Mouse (Mus musculus) retina, postnatal 1 day (tissue): Measurements from ENCODE around the gene Rbm41.

Experiments used
- DNase-seq: peaks from one replicate; pipeline ENCODE4 v3.0.0-alpha.2; 2012

Rbm41 gene

DNA sequence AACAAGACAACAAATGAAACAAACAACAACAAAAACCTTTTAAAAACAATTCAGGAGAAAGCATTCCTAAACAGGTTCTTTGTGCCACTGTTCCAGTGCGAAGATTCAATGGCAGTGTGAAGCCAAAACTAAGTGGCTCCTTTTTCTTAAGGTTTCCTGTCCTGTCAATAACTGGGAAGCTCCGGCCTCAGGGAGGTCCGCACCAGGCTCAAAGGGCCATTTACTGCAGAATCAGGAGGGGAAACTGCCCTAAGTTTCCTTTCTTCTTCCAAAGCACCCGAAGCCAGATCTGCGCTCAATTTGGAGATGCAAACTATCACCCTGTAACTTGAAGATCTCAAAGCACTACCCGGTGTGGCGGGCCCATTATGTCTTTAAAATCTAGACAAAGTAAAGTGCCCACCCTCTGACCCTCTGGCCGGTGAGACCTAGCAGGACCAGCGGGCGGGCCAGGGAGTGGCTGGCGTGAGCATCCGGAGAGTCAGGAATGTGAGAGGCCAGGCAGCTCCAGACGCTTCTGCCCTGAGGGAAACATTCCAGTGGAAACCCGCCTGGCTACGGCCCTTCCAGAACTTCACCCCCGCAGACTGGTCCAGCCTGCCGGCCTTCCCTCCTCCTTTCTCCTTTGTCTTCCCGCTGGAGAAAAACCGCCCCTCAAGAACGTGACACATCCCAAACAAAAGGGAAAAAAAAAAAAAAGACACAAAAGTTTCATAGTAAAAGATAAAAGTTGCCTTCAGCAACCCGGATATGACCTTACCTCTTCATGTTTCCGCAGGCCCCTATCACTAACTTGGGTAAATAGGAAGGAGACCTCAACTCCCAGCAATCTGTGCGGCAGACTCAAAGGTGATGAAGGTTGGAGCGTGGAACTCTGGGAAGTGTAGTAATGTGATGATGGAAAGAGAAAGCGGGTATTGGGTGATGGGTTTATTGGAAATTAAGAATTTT is at the start of gene Rbm41:
TSS of gene Rbm41 (minus strand) at position 856 of the 951 bp plus-strand sequence.
- peak; percentile 78 for DNase-seq

GRCm38 (mm10) chrX:139998691-139999065 is 283 bp upstream of the Rbm41 start:
- no peak for DNase-seq

DNA sequence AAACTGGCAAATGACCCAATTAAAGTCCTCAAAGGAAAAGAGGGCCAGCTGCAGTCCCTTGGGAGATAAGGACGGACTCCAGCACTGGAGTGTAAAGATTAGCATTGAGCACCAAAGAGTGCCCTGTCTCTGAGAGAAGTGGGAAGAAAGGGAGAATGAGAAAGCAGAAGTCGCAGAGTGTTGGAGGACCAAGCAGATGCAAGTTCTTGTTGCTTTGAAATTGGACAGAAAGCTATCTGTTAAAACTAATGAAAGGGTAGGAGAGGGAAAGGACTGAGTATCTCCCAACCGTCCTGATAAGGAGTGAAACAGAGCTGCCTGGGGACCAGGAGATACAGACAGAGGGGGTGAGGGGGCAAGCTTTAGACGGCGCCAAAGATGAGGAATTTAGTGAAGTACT is 16.3 kb downstream of the Rbm41 start:
- no peak for DNase-seq

GRCm38 (mm10) chrX:139933507-139933906 is 64.9 kb downstream of the Rbm41 start:
- DNase-seq = no peak

GRCm38 (mm10) chrX:139932472-139932871 is 65.9 kb downstream of the Rbm41 start:
- peak; percentile 26 for DNase-seq

GRCm38 (mm10) chrX:139920572-139920971 is 77.8 kb downstream of the Rbm41 start:
- no peak for DNase-seq

- DNase-seq = no peak
Measured at GRCm38 (mm10) chrX:139891387-139891786, 107.0 kb downstream of the Rbm41 start.

- DNase-seq = no peak
Measured at GRCm38 (mm10) chrX:139883221-139883620, 115.2 kb downstream of the Rbm41 start.

GRCm38 (mm10) chrX:139877936-139878335 is 120.5 kb downstream of the Rbm41 start:
- DNase-seq = peak; percentile 34

DNA sequence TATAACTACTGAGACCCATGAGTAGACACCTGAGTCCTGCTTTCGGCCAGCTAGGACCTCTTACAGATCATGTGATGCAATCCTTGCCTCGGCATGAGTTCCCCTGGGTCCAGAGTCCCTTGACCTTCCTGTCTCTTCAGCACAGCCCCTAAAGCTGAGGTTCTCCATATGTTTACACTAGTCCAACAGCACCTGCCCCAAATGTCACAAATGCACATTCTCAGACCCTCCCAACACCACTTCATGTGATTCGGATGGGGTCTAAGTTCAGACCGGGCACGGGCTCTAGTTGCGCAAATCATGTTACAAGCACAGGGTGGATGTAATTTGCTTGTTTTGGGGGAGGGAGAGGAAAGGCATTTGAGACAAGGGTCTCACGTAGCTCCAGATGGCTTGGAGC is 121.3 kb downstream of the Rbm41 start:
- no peak for DNase-seq

- peak; percentile 85 for DNase-seq
Measured at GRCm38 (mm10) chrX:139870938-139871791, 127.2 kb downstream of the Rbm41 start, which contains the start of gene Morc4. TSS of gene Morc4 (minus strand) at chrX:139871677.

DNA sequence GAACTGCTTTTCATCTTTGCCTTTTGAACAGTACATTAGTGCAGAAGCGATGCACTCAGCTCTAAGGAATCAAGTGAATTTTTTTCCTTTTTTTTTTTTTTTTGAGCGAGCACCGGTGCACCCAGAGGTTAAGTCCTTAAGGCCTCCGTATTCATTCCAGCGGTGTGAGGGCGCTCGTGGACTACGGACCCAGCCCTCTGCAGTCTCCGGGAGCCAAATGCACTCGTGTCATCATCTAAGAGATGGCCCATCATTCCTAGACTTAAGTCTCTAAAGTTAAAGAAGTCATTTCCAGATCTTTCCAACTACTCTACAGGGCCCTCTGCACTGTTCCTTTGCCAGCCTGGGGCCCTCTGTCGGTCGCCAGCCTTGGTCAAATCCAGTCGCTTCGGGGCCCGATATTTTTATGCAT is 128.1 kb downstream of the Rbm41 start:
- DNase-seq = peak; percentile 36

GRCm38 (mm10) chrX:139859402-139859801 is 139.0 kb downstream of the Rbm41 start:
- DNase-seq = no peak

DNA sequence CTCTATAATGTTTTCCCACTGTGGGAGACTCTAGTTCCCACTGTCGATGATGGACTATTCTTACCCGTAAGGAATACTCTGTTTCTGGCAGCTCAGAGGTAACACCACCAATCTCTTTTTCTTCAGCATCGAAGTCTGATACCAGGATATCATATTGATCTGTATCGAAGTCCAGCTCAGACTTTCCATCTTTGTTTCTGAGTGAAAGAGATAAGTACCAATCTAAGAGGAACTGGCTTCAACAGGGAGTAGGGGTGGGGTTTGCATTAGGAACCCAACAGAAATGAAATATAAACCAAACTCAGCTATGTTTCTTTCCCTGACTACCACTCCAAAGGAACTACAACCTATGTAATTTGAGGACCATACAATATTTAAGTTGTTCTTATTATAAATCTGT is 143.6 kb downstream of the Rbm41 start:
- DNase-seq = no peak

GRCm38 (mm10) chrX:139841091-139841490 is 157.3 kb downstream of the Rbm41 start:
- no peak for DNase-seq
